8 mouse cellular contexts compared by ENCODE assay signal in the genomic region with DNA sequence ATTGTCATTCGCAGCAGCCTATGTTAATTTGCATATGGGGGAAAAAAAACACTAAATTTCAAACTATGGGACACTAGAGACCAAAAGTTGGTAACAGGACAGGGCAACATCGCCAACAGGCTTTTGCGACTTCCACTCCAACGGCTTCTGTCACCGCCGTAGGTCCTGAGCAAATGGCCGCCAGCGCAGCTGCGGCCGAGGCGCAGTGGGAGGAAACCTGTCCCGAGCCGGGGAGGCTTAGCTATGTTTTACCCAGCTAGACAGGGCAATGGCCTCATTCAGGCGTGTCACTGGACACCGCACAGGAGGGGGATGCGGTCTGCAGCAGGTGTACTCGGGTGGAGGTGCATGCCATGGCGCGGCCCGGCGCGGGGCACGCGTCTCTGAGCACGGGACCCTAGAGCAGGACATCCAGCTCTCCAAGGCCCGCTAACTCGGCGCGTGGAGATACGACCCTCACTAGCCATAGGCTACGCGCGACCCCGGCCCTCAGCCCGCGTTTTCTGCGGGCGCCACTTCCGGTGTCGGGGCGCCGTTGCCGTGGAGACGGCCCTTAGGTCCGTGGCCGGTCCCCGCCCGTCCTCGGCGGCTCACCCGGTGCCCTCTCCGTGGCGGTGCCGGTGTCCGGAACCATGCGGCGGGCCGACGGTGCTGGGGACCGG. TPM values are rescaled to one million over a fixed set of nuclear protein-coding genes. Genes with fewer than 3 reads are reported as not detected.
DNase-seq lines count a peak whose midpoint lies in the region; ATAC-seq and TF ChIP-seq lines count a peak whose summit lies in the region.

No protein-coding gene starts in this region.

- no peak for TF ChIP-seq POLR2A in bone marrow, adult 2 months (IDR thresholded peaks at IDR 0.05; ENCODE audit: borderline replicate concordance, control insufficient read depth, low read depth, low read length)

- ATAC-seq in forebrain, embryonic 12.5 days (ENCODE audit: low FRiP score) = peak; percentile 80
- ATAC-seq in limb, embryonic 11.5 days (ENCODE audit: insufficient number of reproducible peaks, low FRiP score, low TSS enrichment, low read depth) = peak; percentile 77
- ATAC-seq in midbrain, embryonic 13.5 days = peak; percentile 75

- no peak for TF ChIP-seq CTCF in layer of hippocampus, adult 2 months (conservative IDR thresholded peaks at IDR 0.05)
- no peak for TF ChIP-seq CTCF in bone marrow, adult 2 months (IDR thresholded peaks at IDR 0.05; ENCODE audit: control insufficient read depth, insufficient read depth, low read length)

- no peaks in the 10 kb centered on the region for H3K9me3 ChIP-seq in forebrain, embryonic 12.5 days
- H3K9me3 ChIP-seq in limb, embryonic 11.5 days (ENCODE audit: control insufficient read depth, low read length) = no peaks in the 10 kb centered on the region
- H3K9me3 ChIP-seq in midbrain, embryonic 13.5 days = no peaks in the 10 kb centered on the region

- peak in 1 of 2 experiments; percentile 51 for DNase-seq in layer of hippocampus, adult 2 months (ENCODE audit: low spot score in 2 of 2)
- no peak for DNase-seq in layer of hippocampus, adult 9-10 months (ENCODE audit: low spot score)
- peak; percentile 79 for DNase-seq in limb, embryonic 11.5 days (ENCODE audit: low spot score)
- DNase-seq in urinary bladder, postnatal 25 days (ENCODE audit: low spot score) = no peak
- no peak for DNase-seq in adrenal gland, adult (ENCODE audit: inconsistent age in 2 of 2, low spot score in 1 of 2)

- peak overlapping the region; percentile 94 for H3K4me3 ChIP-seq in layer of hippocampus, adult 2 months
- H3K4me3 ChIP-seq in bone marrow, adult 2 months (replicated peaks; ENCODE audit: control insufficient read depth, low read depth, low read length) = peak overlapping the region; percentile 99
- peak overlapping the region; percentile 83 for H3K4me3 ChIP-seq in forebrain, embryonic 12.5 days (replicated peaks)
- peak overlapping the region; percentile 84 for H3K4me3 ChIP-seq in limb, embryonic 11.5 days (ENCODE audit: low read depth, low read length)
- H3K4me3 ChIP-seq in midbrain, embryonic 13.5 days (replicated peaks) = peak overlapping the region; percentile 77

- H3K27ac ChIP-seq in layer of hippocampus, adult 2 months = peak overlapping the region; percentile 99
- H3K27ac ChIP-seq in bone marrow, adult 2 months (ENCODE audit: control insufficient read depth, insufficient read depth, low read depth, low read length, poor library complexity) = peak overlapping the region; percentile 87
- peak overlapping the region; percentile 96 for H3K27ac ChIP-seq in forebrain, embryonic 12.5 days
- H3K27ac ChIP-seq in limb, embryonic 11.5 days (replicated peaks; ENCODE audit: low read depth, low read length) = peak overlapping the region; percentile 70
- H3K27ac ChIP-seq in midbrain, embryonic 13.5 days = peak overlapping the region; percentile 97

- peaks cover 17% of the 10 kb centered on the region for H3K36me3 ChIP-seq in forebrain, embryonic 12.5 days (replicated peaks)
- no peaks in the 10 kb centered on the region for H3K36me3 ChIP-seq in limb, embryonic 11.5 days (ENCODE audit: control insufficient read depth, insufficient read depth, low read length)
- H3K36me3 ChIP-seq in midbrain, embryonic 13.5 days = peaks cover 16% of the 10 kb centered on the region

- peak overlapping the region; percentile 92 for H3K9ac ChIP-seq in forebrain, embryonic 12.5 days
- H3K9ac ChIP-seq in limb, embryonic 11.5 days (ENCODE audit: low read length) = peak overlapping the region; percentile 88
- H3K9ac ChIP-seq in midbrain, embryonic 13.5 days (replicated peaks) = peak overlapping the region; percentile 86

- under 1% methylated on average over 60 of the region's 60 CpGs for WGBS in bone marrow, adult 2 months
- under 1% methylated on average over 56 of the region's 60 CpGs for WGBS in forebrain, embryonic 12.5 days
- 1% methylated on average over 55 of the region's 60 CpGs for WGBS in limb, embryonic 11.5 days
- WGBS in midbrain, embryonic 13.5 days = under 1% methylated on average over 54 of the region's 60 CpGs

- H3K4me1 ChIP-seq in bone marrow, adult 2 months (ENCODE audit: control insufficient read depth, insufficient read depth, low read length) = peaks cover 1% of the 10 kb centered on the region; the same call in 1 of the 2 replicates
- H3K4me1 ChIP-seq in forebrain, embryonic 12.5 days = peaks cover 26% of the 10 kb centered on the region
- H3K4me1 ChIP-seq in limb, embryonic 11.5 days (ENCODE audit: control insufficient read depth, insufficient read depth, low read length) = peaks cover 14% of the 10 kb centered on the region
- H3K4me1 ChIP-seq in midbrain, embryonic 13.5 days (replicated peaks) = peaks cover 23% of the 10 kb centered on the region

- peak overlapping the region; percentile 68 for H3K4me2 ChIP-seq in forebrain, embryonic 12.5 days
- H3K4me2 ChIP-seq in limb, embryonic 11.5 days (ENCODE audit: low read depth, severe bottlenecking) = peak overlapping the region; percentile 75
- H3K4me2 ChIP-seq in midbrain, embryonic 13.5 days (replicated peaks) = peak overlapping the region; percentile 92

- H3K27me3 ChIP-seq in forebrain, embryonic 12.5 days = no peaks in the 10 kb centered on the region
- no peaks in the 10 kb centered on the region for H3K27me3 ChIP-seq in limb, embryonic 11.5 days (ENCODE audit: control insufficient read depth, insufficient read depth, low read length)
- H3K27me3 ChIP-seq in midbrain, embryonic 13.5 days = no peaks in the 10 kb centered on the region

RNA-seq across cellular contexts. Expression of gene Nacc2, which starts 16.7 kb away (rescaled TPM):
- 10 to 100 TPM; 59.8 to 61.4 TPM for total RNA-seq in layer of hippocampus, adult 2 months (2021)
- 4.0 and 5.8 TPM in 2 replicates for polyA plus RNA-seq in bone marrow, adult 2 months (2011; ENCODE audit: insufficient read depth, insufficient read length, low replicate concordance, missing spikeins)
- polyA plus RNA-seq in forebrain, embryonic 12.5 days (2016; fragmentation: Nextera tagmentation; extraction: Ambion mirVana) = 8.4 and 11.0 TPM in 2 replicates
- 2.8 and 4.0 TPM in 2 replicates for polyA plus RNA-seq in limb, embryonic 11.5 days (2014; fragmentation: Nextera tagmentation; extraction: Ambion mirVana)
- 10.1 and 10.4 TPM in 2 replicates for polyA plus RNA-seq in midbrain, embryonic 13.5 days (2015; fragmentation: Nextera tagmentation; extraction: Ambion mirVana)
